Mouse (Mus musculus): ENCODE measurements around the gene Tnxb.

Gene Tnxb

GRCm38 (mm10) chr17:34659181-34659896, 11.0 kb upstream of the Tnxb start:
- DNase-seq (ENCODE audit: low spot score in 2 of 2) = no peak

GRCm38 (mm10) chr17:34659897-34660214, 10.5 kb upstream of the Tnxb start:
- no peak for DNase-seq (ENCODE audit: low spot score in 2 of 2)

DNA sequence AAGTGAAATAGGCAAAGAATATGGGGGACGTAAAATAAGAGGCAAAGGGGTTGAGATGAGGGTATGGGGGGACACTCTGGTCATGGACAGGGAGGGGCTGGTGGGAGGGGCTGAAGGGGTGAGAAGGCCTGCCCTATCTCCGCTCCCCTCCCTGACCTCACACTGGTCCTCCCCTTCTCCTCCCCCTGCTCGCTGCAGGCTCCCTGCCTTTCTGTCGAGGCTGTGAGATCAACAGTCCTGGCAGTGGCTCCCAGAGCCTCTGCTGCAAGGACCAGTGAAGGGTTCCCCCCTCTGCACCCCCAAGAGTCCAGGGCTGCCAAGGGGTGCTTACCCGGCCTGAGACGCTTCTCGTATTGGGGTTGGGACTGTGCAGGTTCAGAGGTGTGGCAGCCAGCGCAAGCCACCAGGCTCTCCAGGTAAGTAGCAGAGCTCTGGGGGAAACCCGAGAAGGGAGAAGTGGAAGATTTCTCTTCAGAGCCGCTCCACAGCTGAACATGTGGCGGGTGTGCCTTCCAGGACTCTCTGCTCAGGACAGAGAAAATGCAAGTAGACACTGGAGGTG, 10.0 kb upstream of the Tnxb start:
- no peak for DNase-seq (ENCODE audit: low spot score in 2 of 2)

DNA sequence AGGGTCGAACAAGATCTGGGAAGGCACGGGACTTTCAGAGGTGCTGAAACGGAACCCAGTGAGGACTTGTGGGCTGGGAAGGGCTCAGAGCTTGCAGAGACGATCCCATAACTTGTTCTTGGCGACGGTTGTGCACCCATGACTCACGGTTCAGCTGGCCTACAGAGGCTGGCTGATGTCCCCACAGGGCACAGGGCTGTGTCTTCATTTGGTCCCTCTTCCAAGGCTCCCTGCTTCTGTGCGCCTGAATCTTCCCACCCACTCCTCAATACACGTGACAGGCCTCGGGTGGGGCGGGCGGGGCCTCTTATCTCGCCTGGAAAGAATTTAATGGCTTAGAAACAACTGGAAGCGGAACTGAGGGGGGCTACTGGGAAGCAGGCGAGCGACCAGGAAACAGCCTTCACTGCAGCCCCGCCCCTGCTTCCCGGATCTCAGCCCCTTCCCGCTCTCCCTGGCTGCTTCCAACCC, 9.2 kb upstream of the Tnxb start:
- DNase-seq (ENCODE audit: low spot score in 2 of 2) = no peak

DNA sequence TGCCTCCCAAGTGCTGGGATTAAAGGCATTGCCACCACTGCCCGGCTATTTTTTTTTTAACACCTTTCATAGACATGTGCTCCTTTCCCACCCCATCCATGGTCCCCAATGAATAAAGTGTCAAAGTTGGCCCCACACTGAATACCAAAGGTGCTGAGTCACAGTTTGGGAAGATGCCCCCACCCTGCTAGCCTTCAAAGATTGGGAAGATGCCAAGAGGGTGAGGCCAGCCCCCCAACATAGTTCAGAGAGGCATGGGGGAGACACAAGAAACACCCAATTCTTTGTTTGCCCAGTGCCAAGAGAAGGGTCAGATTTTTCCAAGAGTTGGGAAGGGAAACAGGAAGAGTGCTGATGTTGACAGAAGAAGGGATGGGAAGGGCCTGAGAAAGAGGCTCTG, 7.9 kb upstream of the Tnxb start:
- DNase-seq (ENCODE audit: low spot score in 2 of 2) = no peak

DNA sequence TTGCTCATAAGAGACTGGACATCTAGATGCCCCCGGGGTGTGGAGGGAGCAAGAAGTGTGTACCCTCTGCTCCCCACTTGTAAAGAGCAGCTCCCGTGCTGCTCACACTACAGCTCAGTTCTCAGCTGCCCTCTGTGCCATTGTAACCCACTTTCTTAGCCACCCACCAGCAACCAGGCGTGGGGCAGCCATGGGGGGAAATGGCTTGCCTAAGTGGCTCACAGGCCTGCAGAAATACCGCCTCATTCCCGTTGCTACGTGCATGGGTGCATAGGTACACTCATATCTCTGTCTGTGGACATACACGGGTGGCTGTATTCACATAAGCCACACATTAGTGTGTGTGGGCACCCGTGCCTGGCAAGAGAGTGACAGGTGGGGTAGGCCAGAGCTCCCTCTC, 7.4 kb upstream of the Tnxb start:
- no peak for DNase-seq (ENCODE audit: low spot score in 2 of 2)

- DNase-seq (ENCODE audit: low spot score in 2 of 2) = no peak
Observed at GRCm38 (mm10) chr17:34663558-34663957, 6.8 kb upstream of the Tnxb start.

DNA sequence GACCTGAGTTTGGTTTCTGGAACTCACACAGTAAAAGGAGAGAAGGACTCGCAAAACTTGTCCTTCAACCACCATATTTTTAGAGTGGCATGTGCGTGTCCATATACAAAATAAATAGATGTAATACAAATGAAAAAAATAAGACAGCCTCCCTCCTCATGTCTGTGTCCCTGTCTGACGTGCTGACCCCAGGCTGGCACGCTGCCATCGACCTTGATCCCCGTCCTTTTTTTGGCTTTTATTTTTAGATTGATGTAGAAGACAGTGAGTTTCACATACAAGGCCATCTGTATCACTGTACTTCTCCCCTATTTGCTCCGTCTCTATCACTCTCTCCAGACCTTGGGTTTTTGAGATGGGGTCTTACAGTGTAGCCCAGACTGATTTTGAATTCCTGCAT, 5.9 kb upstream of the Tnxb start:
- DNase-seq (ENCODE audit: low spot score in 2 of 2) = no peak

- no peak for DNase-seq (ENCODE audit: low spot score in 2 of 2)
Observed at GRCm38 (mm10) chr17:34671151-34672066, 1.1 kb downstream of the Tnxb start.

DNA sequence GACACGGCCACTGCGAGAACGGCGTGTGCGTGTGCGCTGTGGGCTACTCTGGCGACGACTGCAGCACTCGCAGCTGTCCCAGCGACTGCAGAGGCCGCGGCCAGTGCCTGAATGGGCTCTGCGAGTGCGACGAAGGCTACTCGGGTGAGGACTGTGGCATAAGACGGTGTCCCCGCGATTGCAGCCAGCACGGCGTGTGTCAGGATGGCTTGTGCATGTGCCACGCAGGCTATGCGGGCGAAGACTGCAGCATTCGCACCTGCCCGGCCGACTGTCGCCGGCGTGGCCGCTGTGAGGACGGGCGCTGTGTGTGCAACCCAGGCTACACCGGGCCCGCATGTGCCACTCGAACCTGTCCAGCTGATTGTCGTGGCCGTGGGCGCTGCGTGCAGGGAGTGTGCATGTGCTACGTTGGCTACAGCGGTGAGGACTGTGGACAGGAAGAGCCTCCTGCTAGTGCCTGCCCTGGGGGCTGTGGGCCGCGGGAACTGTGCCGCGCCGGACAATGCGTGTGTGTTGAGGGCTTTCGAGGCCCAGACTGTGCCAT, 2.0 kb downstream of the Tnxb start:
- no peak for DNase-seq (ENCODE audit: low spot score in 2 of 2)

- DNase-seq (ENCODE audit: low spot score in 2 of 2) = no peak
Observed at GRCm38 (mm10) chr17:34673139-34673538, 2.8 kb downstream of the Tnxb start.

DNA sequence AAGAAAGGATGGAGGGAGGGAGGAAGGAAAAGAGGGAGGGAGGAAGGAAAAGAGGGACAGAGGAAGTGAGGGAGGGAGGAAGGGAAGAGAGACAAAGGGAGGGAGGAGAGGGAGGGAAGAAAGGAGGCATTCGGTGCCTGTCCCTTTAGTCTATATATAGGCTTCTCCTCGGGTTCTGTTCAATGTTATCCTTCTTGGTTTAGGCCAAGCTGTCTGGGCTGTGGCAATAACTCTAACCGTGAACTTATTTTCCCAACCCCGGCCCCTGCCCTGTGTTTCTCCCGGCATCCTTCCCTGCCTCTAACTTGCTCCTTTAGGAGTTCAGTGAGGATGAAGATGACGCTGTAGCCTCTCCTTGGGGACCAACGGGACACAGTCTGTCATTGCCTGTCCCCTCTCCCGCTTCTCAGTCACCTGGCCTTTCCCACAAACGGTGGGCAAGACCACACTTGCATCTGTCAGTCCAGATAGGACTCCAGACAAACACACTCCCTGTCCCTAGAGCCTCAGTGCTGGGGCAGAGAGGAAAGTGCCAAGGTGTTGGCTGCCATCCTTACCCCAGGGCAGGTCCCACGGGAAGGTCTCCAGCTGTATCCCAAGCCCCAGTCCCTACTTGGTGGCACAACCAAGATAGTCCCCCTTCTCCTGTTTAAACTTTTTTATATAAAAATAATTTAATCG, 4.3 kb downstream of the Tnxb start:
- DNase-seq (ENCODE audit: low spot score in 2 of 2) = no peak

GRCm38 (mm10) chr17:34675205-34676092, 5.1 kb downstream of the Tnxb start:
- DNase-seq (ENCODE audit: low spot score in 2 of 2) = no peak

DNA sequence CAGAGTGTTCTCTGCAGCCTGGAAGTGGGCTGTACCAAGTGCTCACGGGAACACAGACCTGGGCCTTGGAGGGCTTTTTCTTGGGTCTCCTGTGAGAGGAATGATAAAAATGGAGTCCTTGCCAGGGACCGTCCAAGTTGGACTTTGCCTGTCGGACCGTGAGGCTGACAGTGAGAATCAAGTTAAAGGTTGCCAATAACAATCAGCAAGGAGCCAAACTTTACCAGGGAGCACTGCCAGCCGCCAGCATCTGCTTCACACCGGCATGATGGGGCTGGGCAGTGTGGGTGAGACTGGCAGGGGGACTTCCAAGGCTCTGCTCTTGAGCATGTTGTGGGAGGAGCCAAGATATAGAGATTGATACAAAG, 5.7 kb downstream of the Tnxb start:
- no peak for DNase-seq (ENCODE audit: low spot score in 2 of 2)

DNA sequence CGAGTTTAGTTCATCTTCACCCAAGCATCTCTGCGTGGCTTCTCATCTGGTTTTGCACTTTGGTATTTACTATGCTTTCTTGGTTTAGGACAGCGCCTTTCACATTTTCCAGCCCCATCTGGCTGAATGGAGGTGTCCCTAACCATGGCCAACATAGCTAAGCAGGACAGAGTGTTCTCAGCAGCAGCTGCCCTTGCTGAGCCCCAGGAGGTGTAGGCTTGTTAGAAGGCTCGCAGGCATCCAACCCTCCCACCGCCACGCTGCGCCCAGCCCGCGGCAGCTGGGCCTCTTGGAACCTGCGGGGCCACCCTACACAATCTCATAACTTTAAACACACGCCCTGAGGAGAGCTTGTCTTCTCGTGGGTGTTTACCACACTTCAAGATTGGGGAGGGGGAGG, 6.3 kb downstream of the Tnxb start:
- DNase-seq (ENCODE audit: low spot score in 2 of 2) = no peak

GRCm38 (mm10) chr17:34680191-34680590, 9.9 kb downstream of the Tnxb start:
- DNase-seq (ENCODE audit: low spot score in 2 of 2) = no peak

- DNase-seq (ENCODE audit: low spot score in 2 of 2) = no peak
Observed at GRCm38 (mm10) chr17:34680621-34681020, 10.3 kb downstream of the Tnxb start.

DNA sequence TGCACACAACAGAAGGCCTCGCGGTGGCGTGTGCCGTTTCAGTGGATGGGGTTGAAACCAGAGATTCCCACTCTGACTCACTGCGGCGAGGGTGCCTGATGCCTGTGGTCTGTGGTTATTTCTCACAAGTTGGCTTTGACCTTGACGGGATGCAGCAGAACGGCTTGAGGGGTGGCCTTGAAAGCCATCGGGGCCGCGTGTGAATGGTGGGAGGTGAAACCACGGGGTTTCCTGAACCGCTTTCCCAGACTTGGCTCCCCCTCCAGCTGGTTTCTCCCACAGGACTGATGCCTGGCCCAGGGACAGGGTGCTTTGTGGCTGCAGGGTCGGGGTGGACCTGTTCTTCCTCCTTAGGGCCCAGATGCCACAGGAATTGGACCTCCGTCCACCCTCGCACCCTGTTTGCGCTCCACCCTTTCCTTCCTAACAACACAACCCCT, 10.8 kb downstream of the Tnxb start:
- no peak for DNase-seq (ENCODE audit: low spot score in 2 of 2)

DNA sequence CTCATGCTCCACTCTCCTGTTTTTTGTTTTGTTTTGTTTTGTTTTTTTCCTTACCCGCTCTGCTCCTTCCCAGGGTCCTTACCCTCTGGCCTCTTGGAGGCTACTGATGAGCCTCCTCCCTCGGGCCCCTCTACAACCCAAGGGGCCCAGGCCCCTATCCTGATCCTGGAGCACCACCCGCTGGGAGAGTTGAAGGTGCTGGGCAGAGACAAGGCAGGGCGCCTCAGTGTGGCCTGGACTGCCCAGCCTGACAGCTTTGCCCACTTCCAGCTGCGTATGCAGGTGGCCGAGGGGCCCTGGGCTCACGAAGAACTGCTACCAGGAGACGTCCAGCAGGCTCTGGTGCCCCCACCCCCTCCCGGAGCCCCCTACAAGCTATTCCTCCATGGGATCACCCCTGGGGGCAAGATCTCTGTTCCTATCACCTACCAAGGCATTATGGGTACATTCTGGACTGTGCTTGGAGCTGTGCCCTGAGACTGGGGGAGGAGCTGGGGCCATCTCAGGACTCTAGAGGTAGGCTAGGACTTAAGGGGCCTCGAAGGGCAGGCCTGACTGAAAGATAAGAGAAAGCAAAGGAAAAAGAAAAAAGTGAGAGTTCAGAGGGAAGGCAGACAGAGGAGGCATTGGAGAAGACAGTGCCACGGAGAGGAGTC, 11.7 kb downstream of the Tnxb start:
- DNase-seq (ENCODE audit: low spot score in 2 of 2) = no peak

- DNase-seq (ENCODE audit: low spot score in 2 of 2) = no peak
Observed at GRCm38 (mm10) chr17:34683179-34683578, 12.8 kb downstream of the Tnxb start.
